Comparison of ENCODE assay signal across 26 mouse cellular contexts in the genomic region with DNA sequence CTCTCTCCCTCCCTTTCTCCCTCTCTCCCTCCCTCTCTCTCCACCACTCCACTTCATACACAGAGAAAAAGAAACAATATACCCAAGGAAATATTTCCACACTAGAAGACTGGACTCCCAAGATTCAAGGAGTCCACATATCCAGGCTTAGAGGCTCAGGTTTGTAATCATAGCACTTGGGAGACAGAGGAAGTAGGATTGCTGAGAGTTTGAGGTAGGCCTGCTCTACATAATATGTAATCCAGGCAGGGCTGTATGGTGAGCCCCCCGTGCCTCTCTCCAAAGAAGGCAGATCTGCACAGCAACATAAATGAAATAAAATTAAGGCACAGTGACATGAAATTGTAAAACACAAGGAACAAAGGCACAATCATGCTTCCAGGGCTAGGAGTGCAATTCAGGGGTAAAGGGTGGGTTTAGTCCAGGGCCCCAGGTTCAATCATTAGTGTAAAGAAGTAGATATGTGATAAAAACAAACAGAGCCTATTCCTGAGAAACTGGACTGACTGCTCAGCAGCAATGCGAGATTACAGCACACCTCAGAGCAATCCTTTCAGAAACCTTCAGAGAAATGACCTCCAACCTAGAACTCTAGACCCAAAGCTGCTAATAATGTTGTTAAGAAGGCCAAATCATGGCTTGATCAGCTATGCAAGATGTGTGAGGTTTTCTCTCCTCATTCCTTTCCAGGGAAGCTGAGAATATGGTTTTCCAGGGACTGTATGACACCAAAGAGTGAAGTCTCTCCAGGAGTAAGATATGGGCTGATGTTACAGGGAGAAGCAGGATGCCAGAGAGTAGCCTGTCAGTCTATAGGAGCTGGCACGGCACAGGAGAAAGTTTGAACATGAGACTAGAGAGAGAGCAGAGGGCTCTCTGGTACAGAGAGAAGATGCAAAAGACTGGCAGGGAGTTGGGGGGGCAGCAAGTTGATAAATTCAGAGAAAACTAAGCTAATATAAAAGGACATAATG.
DNase-seq lines count a peak whose midpoint lies in the region; ATAC-seq and TF ChIP-seq lines count a peak whose summit lies in the region.
"Had no signal": no experiment of that assay in that cellular context is flagged by ENCODE, and none has a peak within 500 bp of the region (broad histone marks: within the 10 kb centered on the region; RNA-seq: fewer than 3 reads in every experiment).

No protein-coding gene starts in this region.

- no peak for DNase-seq in intestine, embryonic 14.5 days (ENCODE audit: low spot score)
- peak; percentile 16 for DNase-seq in stomach, postnatal 0 days (ENCODE audit: low spot score)
- DNase-seq in retina, embryonic 14.5 days (ENCODE audit: low spot score) = no peak
- DNase-seq in kidney, postnatal 36 days = no peak
- no peak for DNase-seq in kidney, adult 11 months
- DNase-seq: adrenal gland, adult 8-10 months; adrenal gland, postnatal 14 days; adrenal gland, postnatal 36 days; cerebellum, adult 11-12 months; cerebellum, adult 8-10 months; cerebellum, adult 9-11 months; cerebellum, postnatal 14 days; cerebellum, postnatal 36 days; embryo, embryonic 11 days had no signal

- H3K36me3 ChIP-seq in intestine, embryonic 14.5 days (ENCODE audit: control insufficient read depth, insufficient read depth, low read length) = no peaks in the 10 kb centered on the region
- H3K36me3 ChIP-seq in intestine, postnatal 0 days (ENCODE audit: control insufficient read depth, insufficient read depth) = no peaks in the 10 kb centered on the region
- no peaks in the 10 kb centered on the region for H3K36me3 ChIP-seq in intestine, embryonic 16.5 days (ENCODE audit: control insufficient read depth, insufficient read depth, low read length)
- no peaks in the 10 kb centered on the region for H3K36me3 ChIP-seq in stomach, embryonic 15.5 days
- no peaks in the 10 kb centered on the region for H3K36me3 ChIP-seq in stomach, postnatal 0 days (ENCODE audit: control insufficient read depth, insufficient read depth, low read length)
- H3K36me3 ChIP-seq: embryonic facial prominence, embryonic 13.5 days; embryonic facial prominence, embryonic 15.5 days; forebrain, embryonic 10.5 days; forebrain, embryonic 12.5 days had no signal

- no peak overlapping the region for H3K4me2 ChIP-seq in intestine, embryonic 14.5 days (ENCODE audit: low read length)
- no peak overlapping the region for H3K4me2 ChIP-seq in intestine, postnatal 0 days (replicated peaks; ENCODE audit: low read depth)
- H3K4me2 ChIP-seq in intestine, embryonic 16.5 days (ENCODE audit: low read depth, low read length) = no peak overlapping the region
- H3K4me2 ChIP-seq in stomach, embryonic 15.5 days = no peak overlapping the region
- no peak overlapping the region for H3K4me2 ChIP-seq in stomach, postnatal 0 days (replicated peaks; ENCODE audit: low read depth)
- H3K4me2 ChIP-seq: embryonic facial prominence, embryonic 13.5 days; embryonic facial prominence, embryonic 15.5 days; forebrain, embryonic 12.5 days had no signal

- 0 out of 2 replicates have a peak, but pooled peaks cover 2% of the 10 kb centered on the region for H3K9me3 ChIP-seq in intestine, embryonic 14.5 days (ENCODE audit: control insufficient read depth, low read length)
- H3K9me3 ChIP-seq in intestine, postnatal 0 days (ENCODE audit: control insufficient read depth) = no peaks in the 10 kb centered on the region
- no peaks in the 10 kb centered on the region for H3K9me3 ChIP-seq in intestine, embryonic 16.5 days (ENCODE audit: control insufficient read depth, low read length)
- H3K9me3 ChIP-seq in stomach, embryonic 15.5 days = no peaks in the 10 kb centered on the region
- H3K9me3 ChIP-seq in stomach, postnatal 0 days (ENCODE audit: control insufficient read depth, low read length) = no peaks in the 10 kb centered on the region
- H3K9me3 ChIP-seq: embryonic facial prominence, embryonic 13.5 days; embryonic facial prominence, embryonic 15.5 days; forebrain, embryonic 12.5 days had no signal

- peak overlapping the region; percentile 60; the same call in 1 of the 2 replicates for H3K27ac ChIP-seq in intestine, embryonic 14.5 days (ENCODE audit: low read depth)
- no peak overlapping the region for H3K27ac ChIP-seq in intestine, postnatal 0 days (ENCODE audit: low read depth, low read length)
- H3K27ac ChIP-seq in intestine, embryonic 16.5 days (ENCODE audit: low read length) = peak overlapping the region; percentile 68
- peak overlapping the region; percentile 52; the same call in 1 of the 2 replicates for H3K27ac ChIP-seq in stomach, embryonic 15.5 days
- H3K27ac ChIP-seq in stomach, postnatal 0 days (replicated peaks) = no peak overlapping the region
- H3K27ac ChIP-seq: embryonic facial prominence, embryonic 13.5 days; embryonic facial prominence, embryonic 15.5 days; forebrain, embryonic 10.5 days; forebrain, embryonic 12.5 days had no signal

- 61% methylated on average over 3 of the region's 3 CpGs for WGBS in intestine, embryonic 14.5 days
- WGBS in intestine, postnatal 0 days = 34% methylated on average over 3 of the region's 3 CpGs
- WGBS in intestine, embryonic 16.5 days = 41% methylated on average over 3 of the region's 3 CpGs
- 55% methylated on average over 3 of the region's 3 CpGs for WGBS in stomach, embryonic 15.5 days
- 56% methylated on average over 3 of the region's 3 CpGs for WGBS in stomach, postnatal 0 days

- H3K4me1 ChIP-seq in intestine, embryonic 14.5 days (replicated peaks; ENCODE audit: control insufficient read depth, insufficient read depth, low read length) = no peaks in the 10 kb centered on the region
- 0 out of 2 replicates have a peak, but pooled peaks cover 3% of the 10 kb centered on the region for H3K4me1 ChIP-seq in intestine, postnatal 0 days (replicated peaks; ENCODE audit: control insufficient read depth, insufficient read depth, low read length)
- H3K4me1 ChIP-seq in intestine, embryonic 16.5 days (ENCODE audit: control insufficient read depth, insufficient read depth, low read length) = no peaks in the 10 kb centered on the region
- no peaks in the 10 kb centered on the region for H3K4me1 ChIP-seq in stomach, embryonic 15.5 days
- H3K4me1 ChIP-seq in stomach, postnatal 0 days (replicated peaks; ENCODE audit: control insufficient read depth, insufficient read depth) = no peaks in the 10 kb centered on the region
- H3K4me1 ChIP-seq: embryonic facial prominence, embryonic 13.5 days; embryonic facial prominence, embryonic 15.5 days; forebrain, embryonic 10.5 days; forebrain, embryonic 12.5 days had no signal

- peak; percentile 76 for ATAC-seq in intestine, embryonic 14.5 days (replicated peaks; ENCODE audit: low FRiP score, low TSS enrichment, low read depth)
- ATAC-seq in intestine, postnatal 0 days = no peak
- peak; percentile 94 for ATAC-seq in intestine, embryonic 16.5 days
- ATAC-seq in stomach, embryonic 15.5 days (ENCODE audit: insufficient read depth, low FRiP score, low read depth) = peak; percentile 73
- peak; percentile 60; the same call in 1 of the 2 replicates for ATAC-seq in stomach, postnatal 0 days (ENCODE audit: low FRiP score, low TSS enrichment)
- ATAC-seq: activated CD4-positive, CD25-positive, alpha-beta regulatory T cell, adult 4 months; forebrain, embryonic 14.5 days; forebrain, embryonic 16.5 days; Patski had no signal

- no peak for TF ChIP-seq CTCF in intestine, postnatal 0 days (IDR thresholded peaks at IDR 0.05; ENCODE audit: low read depth)
- no peak for TF ChIP-seq CTCF in stomach, postnatal 0 days (IDR thresholded peaks at IDR 0.05; ENCODE audit: low read depth)

- no peak overlapping the region for H3K9ac ChIP-seq in intestine, embryonic 14.5 days (ENCODE audit: low read length)
- no peak overlapping the region for H3K9ac ChIP-seq in intestine, postnatal 0 days (ENCODE audit: low read depth, low read length)
- H3K9ac ChIP-seq in intestine, embryonic 16.5 days (ENCODE audit: low read depth, low read length) = no peak overlapping the region
- H3K9ac ChIP-seq in stomach, embryonic 15.5 days = no peak overlapping the region
- H3K9ac ChIP-seq in stomach, postnatal 0 days (ENCODE audit: low read length) = no peak overlapping the region
- H3K9ac ChIP-seq: embryonic facial prominence, embryonic 13.5 days; embryonic facial prominence, embryonic 15.5 days; forebrain, embryonic 12.5 days had no signal

- no peak for TF ChIP-seq EP300 in stomach, postnatal 0 days (optimal IDR thresholded peaks at IDR 0.05)

- H3K4me3 ChIP-seq in intestine, embryonic 14.5 days (ENCODE audit: low read depth, low read length) = no peak overlapping the region
- H3K4me3 ChIP-seq in intestine, postnatal 0 days (ENCODE audit: low read depth, low read length) = no peak overlapping the region
- no peak overlapping the region for H3K4me3 ChIP-seq in intestine, embryonic 16.5 days (ENCODE audit: low read length)
- no peak overlapping the region for H3K4me3 ChIP-seq in stomach, embryonic 15.5 days (replicated peaks)
- H3K4me3 ChIP-seq in stomach, postnatal 0 days (ENCODE audit: low read depth, low read length) = no peak overlapping the region
- H3K4me3 ChIP-seq: embryonic facial prominence, embryonic 13.5 days; embryonic facial prominence, embryonic 15.5 days; erythroblast, embryonic 14.5 days; forebrain, embryonic 10.5 days; forebrain, embryonic 12.5 days had no signal

- H3K27me3 ChIP-seq in intestine, embryonic 14.5 days (replicated peaks; ENCODE audit: control insufficient read depth, insufficient read depth, low read length) = no peaks in the 10 kb centered on the region
- H3K27me3 ChIP-seq in intestine, postnatal 0 days (replicated peaks; ENCODE audit: control insufficient read depth, insufficient read depth, low read length) = no peaks in the 10 kb centered on the region
- H3K27me3 ChIP-seq in intestine, embryonic 16.5 days (replicated peaks; ENCODE audit: control insufficient read depth, insufficient read depth, low read length) = no peaks in the 10 kb centered on the region
- no peaks in the 10 kb centered on the region for H3K27me3 ChIP-seq in stomach, embryonic 15.5 days (replicated peaks)
- H3K27me3 ChIP-seq in stomach, postnatal 0 days (ENCODE audit: control insufficient read depth, insufficient read depth, low read length) = no peaks in the 10 kb centered on the region
- H3K27me3 ChIP-seq: embryonic facial prominence, embryonic 13.5 days; embryonic facial prominence, embryonic 15.5 days; forebrain, embryonic 12.5 days; Patski had no signal

Comparison
In these comparisons a context has a peak if more than half of its experiments do, and no peak if none do; other contexts are left out.
1. H3K27ac ChIP-seq: peak in intestine, embryonic 14.5 days (single experiment), intestine, embryonic 16.5 days (single experiment) and stomach, embryonic 15.5 days (single experiment); none in intestine, postnatal 0 days (single experiment) and stomach, postnatal 0 days (single experiment).